Mouse (Mus musculus): Measurements from ENCODE around the gene Znfx1.

DNA sequence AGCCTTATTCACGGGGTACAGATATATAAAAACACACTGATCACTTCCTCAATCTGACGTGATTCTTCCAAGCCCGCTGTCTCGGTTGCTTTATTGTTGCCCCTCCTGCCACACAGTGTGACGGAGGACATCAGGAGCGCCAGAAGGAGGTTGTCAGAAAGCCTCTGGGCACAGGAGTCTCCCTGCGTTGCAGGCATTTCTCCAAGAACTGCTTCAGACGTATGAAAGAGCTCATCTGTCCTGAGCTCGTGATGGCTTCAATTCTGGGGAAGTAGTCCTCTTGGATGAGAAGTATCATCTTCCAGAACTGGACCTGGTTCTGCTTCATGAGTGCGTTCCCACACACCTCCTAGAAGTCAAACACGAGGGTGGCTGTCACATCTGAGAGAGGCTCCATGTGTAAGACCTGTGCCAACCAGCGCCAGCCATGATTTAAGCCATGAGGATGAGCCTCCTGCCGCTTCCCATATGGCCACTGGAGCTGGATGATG is 55.8 kb downstream of the Znfx1 start:
- TF ChIP-seq CTCF (IDR thresholded peaks at IDR 0.05; ENCODE audit: control insufficient read depth, insufficient read depth, insufficient read length) = no peak
- no peak for TF ChIP-seq FOSL1 (IDR thresholded peaks at IDR 0.05; ENCODE audit: insufficient read depth, low read length, poor library complexity, severe bottlenecking)
- no peak for TF ChIP-seq CEBPB (IDR thresholded peaks at IDR 0.05; ENCODE audit: low read depth)
- TF ChIP-seq USF1 (IDR thresholded peaks at IDR 0.05; ENCODE audit: low read depth) = no peak
- no peak for TF ChIP-seq MYOG (IDR thresholded peaks at IDR 0.05; ENCODE audit: control insufficient read depth, extremely low read depth, insufficient read length)
- TF ChIP-seq MAX (IDR thresholded peaks at IDR 0.05) = no peak
- TF ChIP-seq MYOD1 (IDR thresholded peaks at IDR 0.05; ENCODE audit: control insufficient read depth, insufficient read length, low read depth) = no peak

All from C2C12 (cell line).